Mouse (Mus musculus) neural tube, embryonic 13.5 days (tissue): ENCODE results near the gene C2. TPM values are rescaled to one million over a fixed set of nuclear protein-coding genes. Genes with fewer than 3 reads are reported as not detected.

ENCODE experiments used
- ATAC-seq: fragments of 200-750 bp; cut with Nextera tagmentation; 2 replicates; pipeline ENCODE4 v1.8.0; 2017; ENCODE audit warnings: low read depth, mild to moderate bottlenecking, moderate TSS enrichment, moderate library complexity
- H3K27ac ChIP-seq: fragments of 300-500 bp; sonication (generic); replicated peaks from 2 replicates; pipeline ENCODE4 v1.5.1; 2015; ENCODE audit warnings: moderate library complexity, mild to moderate bottlenecking, inconsistent platforms
- H3K27me3 ChIP-seq: fragments of 300-500 bp; sonication (generic); 2 replicates; pipeline ENCODE4 v1.6.1; 2015; ENCODE audit warnings: mild to moderate bottlenecking, inconsistent platforms
- H3K36me3 ChIP-seq: fragments of 300-500 bp; sonication (generic); 2 replicates; pipeline ENCODE4 v1.6.1; 2015; ENCODE audit warnings: mild to moderate bottlenecking, inconsistent platforms
- H3K4me1 ChIP-seq: fragments of 300-500 bp; sonication (generic); replicated peaks from 2 replicates; pipeline ENCODE4 v1.6.1; 2015; ENCODE audit warnings: inconsistent platforms
- H3K4me2 ChIP-seq: fragments of 300-500 bp; sonication (generic); 2 replicates; pipeline ENCODE4 v1.6.1; 2015; ENCODE audit warnings: inconsistent platforms, mild to moderate bottlenecking, moderate library complexity
- H3K4me3 ChIP-seq: fragments of 300-500 bp; sonication (generic); 2 replicates; pipeline ENCODE4 v1.5.1; 2015; ENCODE audit warnings: mild to moderate bottlenecking, inconsistent platforms
- H3K9ac ChIP-seq: fragments of 300-500 bp; sonication (generic); 2 replicates; pipeline ENCODE4 v1.6.1; 2015; ENCODE audit warnings: moderate library complexity, mild to moderate bottlenecking, inconsistent platforms
- H3K9me3 ChIP-seq: fragments of 300-500 bp; sonication (generic); 2 replicates; pipeline ENCODE4 v1.6.1; 2016; ENCODE audit warnings: inconsistent platforms
- WGBS: fragments of 180-500 bp; shearing (Covaris S2); methylation state at CpG from one replicate; pipeline ENCODE4 v1.1.7; 2015; 5-methylcytosine and 5-hydroxymethylcytosine counted together
- polyA plus RNA-seq: library from polyadenylated mRNA; unstranded; fragments of >200 nt; fragmentation: Nextera tagmentation; extraction: Ambion mirVana; gene quantifications from 2 replicates; pipeline ENCODE4 v1.2.1, GENCODE M21; 2015

C2 gene
- polyA plus RNA-seq, 1 experiment from 2014 or later = 0.99 TPM

DNA sequence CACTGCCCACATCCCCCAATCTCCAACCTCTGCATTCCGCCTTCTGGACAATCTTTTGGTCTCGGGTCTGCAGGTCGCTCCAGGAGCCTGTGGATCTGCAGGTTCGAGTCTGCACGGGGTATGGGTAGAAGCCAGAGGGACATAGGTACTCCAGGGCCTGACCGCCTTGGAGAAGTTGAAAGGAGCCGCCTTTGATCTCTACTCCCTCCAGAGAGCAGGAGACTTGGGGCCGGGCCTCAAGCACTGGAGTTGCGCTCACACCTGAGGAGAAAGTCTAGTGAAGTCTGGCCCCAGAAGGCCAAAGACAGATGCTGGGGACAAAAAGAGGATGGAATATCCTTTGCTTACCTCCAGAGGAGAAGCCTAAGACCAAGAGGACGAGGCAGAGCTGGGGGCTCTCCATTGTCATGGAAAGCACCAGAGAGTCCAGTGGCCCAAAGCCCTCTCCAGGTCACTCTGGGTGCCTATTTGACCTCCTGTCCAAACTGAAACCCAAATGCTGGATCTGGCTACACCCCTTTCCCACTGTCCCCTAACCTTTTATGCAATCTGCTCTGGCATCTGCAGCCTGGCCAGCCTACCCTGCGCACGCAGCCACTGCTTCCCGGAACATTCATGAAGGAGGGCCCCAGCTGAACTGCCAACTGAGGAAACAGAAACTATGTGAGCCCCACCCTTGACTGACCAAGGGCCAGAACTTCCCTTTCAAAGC, 36.2 kb downstream of the C2 start:
- H3K4me3 ChIP-seq = no peak overlapping the region
- H3K4me2 ChIP-seq = no peak overlapping the region
- H3K27ac ChIP-seq = no peak overlapping the region
- no peaks in the 10 kb centered on the region for H3K27me3 ChIP-seq
- peaks cover 14% of the 10 kb centered on the region for H3K36me3 ChIP-seq
- H3K9ac ChIP-seq = no peak overlapping the region
- WGBS = 70% methylated on average over 13 of the region's 13 CpGs
- ATAC-seq = no peak
- no peaks in the 10 kb centered on the region for H3K4me1 ChIP-seq
- no peaks in the 10 kb centered on the region for H3K9me3 ChIP-seq

DNA sequence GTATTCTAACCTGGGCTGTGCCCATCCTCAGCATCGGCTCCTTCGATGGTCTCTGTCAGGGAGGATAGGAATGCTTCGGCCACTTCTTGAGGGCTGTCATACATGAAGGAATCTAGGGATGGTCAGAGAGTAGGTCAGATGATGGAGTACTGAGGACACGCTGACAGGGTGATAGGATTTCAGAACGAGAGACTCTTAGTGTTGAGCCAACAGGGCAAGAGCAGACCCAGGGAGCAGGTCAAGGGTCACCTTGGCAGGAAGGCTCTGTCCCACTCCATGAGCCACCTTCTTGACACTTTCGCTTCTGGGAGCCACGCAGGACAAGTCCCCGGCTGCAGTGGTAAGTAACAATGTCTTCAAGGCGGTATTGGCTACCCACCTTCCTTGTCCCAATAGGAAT, 37.6 kb downstream of the C2 start:
- no peaks in the 10 kb centered on the region for H3K4me1 ChIP-seq
- ATAC-seq = no peak
- H3K36me3 ChIP-seq = peaks cover 25% of the 10 kb centered on the region
- H3K27ac ChIP-seq = no peak overlapping the region
- no peak overlapping the region for H3K9ac ChIP-seq
- 91% methylated on average over 9 of the region's 9 CpGs for WGBS
- no peaks in the 10 kb centered on the region for H3K9me3 ChIP-seq
- H3K4me2 ChIP-seq = no peak overlapping the region
- H3K27me3 ChIP-seq = no peaks in the 10 kb centered on the region
- H3K4me3 ChIP-seq = no peak overlapping the region

DNA sequence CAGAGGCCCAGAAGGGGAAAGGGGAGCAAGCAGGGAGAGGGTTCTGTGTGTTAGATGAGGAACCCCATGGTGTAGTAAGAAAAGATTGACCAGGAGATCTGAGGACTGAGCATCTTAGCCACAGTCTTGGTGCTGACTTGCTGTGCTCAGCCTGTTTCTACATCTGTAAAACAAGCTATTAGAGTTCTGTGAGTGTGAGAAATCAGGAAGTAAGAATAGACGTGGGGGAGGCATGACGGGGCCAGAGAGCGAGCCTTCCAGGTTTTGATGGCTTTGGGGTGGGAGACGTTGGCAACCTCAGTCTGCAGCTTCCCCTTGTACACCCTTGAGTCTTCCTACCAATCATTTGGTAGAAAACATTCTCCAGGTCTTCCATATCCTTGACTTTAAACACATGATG, 39.4 kb downstream of the C2 start:
- WGBS = 88% methylated on average over 4 of the region's 4 CpGs
- H3K4me2 ChIP-seq = no peak overlapping the region
- H3K9ac ChIP-seq = no peak overlapping the region
- H3K9me3 ChIP-seq = no peaks in the 10 kb centered on the region
- no peaks in the 10 kb centered on the region for H3K4me1 ChIP-seq
- H3K27ac ChIP-seq = no peak overlapping the region
- no peak for ATAC-seq
- H3K36me3 ChIP-seq = peaks cover 44% of the 10 kb centered on the region
- H3K4me3 ChIP-seq = no peak overlapping the region
- no peaks in the 10 kb centered on the region for H3K27me3 ChIP-seq

DNA sequence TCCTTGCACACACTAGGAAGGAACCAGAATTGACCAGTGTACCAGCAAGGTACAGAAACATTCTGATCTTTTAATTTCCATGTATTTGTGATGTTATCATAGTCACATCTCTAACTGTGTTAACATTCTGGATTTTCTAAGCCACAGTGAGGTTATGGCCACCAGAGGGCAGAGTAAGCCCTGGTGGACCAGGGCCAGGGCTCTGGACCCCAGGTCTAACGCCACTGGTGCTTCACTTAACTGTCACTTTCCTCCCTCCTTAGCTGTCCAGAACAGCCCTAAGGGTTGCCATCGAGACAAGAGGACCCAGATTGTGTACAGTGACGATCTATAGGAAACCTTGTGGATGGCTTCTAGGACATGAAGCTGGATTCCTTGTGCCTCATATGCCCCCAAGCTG, 42.2 kb downstream of the C2 start:
- ATAC-seq = no peak
- peaks cover 63% of the 10 kb centered on the region for H3K36me3 ChIP-seq

DNA sequence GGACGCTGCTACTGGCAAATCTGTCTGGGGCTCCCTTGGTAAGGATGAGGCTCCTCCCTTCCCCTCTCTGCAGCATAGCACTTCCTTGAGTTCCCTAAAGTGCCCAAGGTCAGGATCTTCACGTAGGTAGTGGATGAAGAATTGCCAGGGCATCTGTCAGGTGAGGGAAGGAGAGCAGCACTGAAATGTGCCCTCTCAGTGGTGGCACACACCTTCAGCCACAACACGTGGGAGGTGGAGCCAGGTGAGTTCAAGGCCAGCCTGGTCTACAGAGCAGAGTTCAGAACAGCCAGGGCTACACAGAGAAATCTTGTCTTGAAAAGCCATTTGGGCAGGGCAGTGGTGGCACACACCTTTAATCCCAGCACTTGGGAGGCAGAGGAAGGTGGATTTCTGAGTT, 43.3 kb downstream of the C2 start:
- ATAC-seq = no peak
- Histone ChIP-seq H3K27ac (no peak overlapping the region), H3K4me2 (no peak overlapping the region), H3K9me3 (no peaks in the 10 kb centered on the region), H3K36me3 (peaks cover 63% of the 10 kb centered on the region), H3K4me3 (no peak overlapping the region), H3K27me3 (no peaks in the 10 kb centered on the region), H3K4me1 (peaks cover 14% of the 10 kb centered on the region), H3K9ac (no peak overlapping the region)
- WGBS = 83% methylated on average over 3 of the region's 3 CpGs

More for the DNA sequence above, 42.2 kb downstream of the C2 start:
- no peak overlapping the region for H3K4me2 ChIP-seq
- H3K4me3 ChIP-seq = no peak overlapping the region
- H3K9me3 ChIP-seq = no peaks in the 10 kb centered on the region
- no peak overlapping the region for H3K9ac ChIP-seq
- WGBS = 56% methylated on average over 3 of the region's 3 CpGs
- H3K27me3 ChIP-seq = no peaks in the 10 kb centered on the region
- H3K27ac ChIP-seq = no peak overlapping the region
- peaks cover 11% of the 10 kb centered on the region for H3K4me1 ChIP-seq

DNA sequence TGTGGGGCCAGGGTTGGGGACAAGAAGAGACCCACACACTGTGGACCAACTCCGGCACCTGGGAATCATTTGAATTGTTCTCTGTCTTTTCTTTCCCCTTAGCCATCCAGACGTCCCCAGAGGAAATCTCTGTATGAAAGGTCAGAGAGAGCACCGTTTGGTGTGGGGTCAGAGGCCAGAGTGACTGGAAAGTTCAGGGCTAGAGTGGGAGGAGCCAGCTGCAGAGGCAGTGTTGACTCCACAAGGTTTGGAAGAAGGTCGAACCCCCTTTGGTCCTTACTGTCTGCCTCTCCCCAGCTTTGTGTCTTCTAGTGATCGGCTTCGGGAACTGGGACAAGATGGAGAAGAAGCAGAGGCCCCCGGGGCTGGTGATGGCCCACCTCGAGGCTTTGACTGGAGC, 44.6 kb downstream of the C2 start:
- Histone ChIP-seq H3K4me3 (no peak overlapping the region), H3K4me1 (peaks cover 26% of the 10 kb centered on the region), H3K27me3 (no peaks in the 10 kb centered on the region), H3K4me2 (no peak overlapping the region), H3K9me3 (no peaks in the 10 kb centered on the region), H3K27ac (no peak overlapping the region), H3K36me3 (peaks cover 63% of the 10 kb centered on the region), H3K9ac (no peak overlapping the region)
- WGBS = 69% methylated on average over 8 of the region's 8 CpGs
- no peak for ATAC-seq

DNA sequence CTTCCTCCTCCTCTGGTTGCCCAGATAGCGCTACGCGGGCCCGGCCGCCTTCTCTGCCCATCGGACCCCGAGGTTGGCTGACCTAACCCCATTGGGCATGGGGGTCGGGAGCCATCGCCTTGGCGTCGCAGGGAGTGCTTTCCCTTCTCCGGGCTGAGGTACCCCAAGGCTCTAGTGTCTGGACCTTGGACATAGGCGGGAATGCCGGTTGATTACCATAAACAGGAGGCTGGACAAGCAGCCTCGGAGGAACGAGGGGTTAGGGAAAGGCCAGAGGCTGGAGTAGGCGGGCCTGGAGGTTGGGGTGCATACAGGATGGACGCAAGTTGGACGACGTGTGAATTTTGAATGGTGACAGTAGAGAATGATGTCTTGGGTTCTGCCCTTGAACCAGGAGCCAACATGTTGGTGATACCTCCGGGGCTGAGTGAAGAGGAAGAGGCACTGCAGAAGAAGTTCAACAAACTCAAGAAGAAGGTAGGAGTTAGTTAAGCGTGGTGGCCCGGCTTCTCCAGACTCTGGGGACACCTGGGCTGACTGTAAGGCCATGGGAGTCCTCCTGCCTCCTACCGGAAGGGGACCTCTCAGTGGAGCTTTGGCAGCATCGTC, 47.4 kb downstream of the C2 start:
- no peaks in the 10 kb centered on the region for H3K9me3 ChIP-seq
- peak overlapping the region; percentile 97 for H3K4me2 ChIP-seq
- peak overlapping the region; percentile 89 for H3K4me3 ChIP-seq
- WGBS = 2% methylated on average over 25 of the region's 25 CpGs
- H3K4me1 ChIP-seq = peaks cover 26% of the 10 kb centered on the region
- no peaks in the 10 kb centered on the region for H3K27me3 ChIP-seq
- H3K27ac ChIP-seq = peak overlapping the region; percentile 39; the same call in 1 of the 2 replicates
- peak; percentile 62 for ATAC-seq
- H3K36me3 ChIP-seq = peaks cover 64% of the 10 kb centered on the region
- peak overlapping the region; percentile 93 for H3K9ac ChIP-seq

DNA sequence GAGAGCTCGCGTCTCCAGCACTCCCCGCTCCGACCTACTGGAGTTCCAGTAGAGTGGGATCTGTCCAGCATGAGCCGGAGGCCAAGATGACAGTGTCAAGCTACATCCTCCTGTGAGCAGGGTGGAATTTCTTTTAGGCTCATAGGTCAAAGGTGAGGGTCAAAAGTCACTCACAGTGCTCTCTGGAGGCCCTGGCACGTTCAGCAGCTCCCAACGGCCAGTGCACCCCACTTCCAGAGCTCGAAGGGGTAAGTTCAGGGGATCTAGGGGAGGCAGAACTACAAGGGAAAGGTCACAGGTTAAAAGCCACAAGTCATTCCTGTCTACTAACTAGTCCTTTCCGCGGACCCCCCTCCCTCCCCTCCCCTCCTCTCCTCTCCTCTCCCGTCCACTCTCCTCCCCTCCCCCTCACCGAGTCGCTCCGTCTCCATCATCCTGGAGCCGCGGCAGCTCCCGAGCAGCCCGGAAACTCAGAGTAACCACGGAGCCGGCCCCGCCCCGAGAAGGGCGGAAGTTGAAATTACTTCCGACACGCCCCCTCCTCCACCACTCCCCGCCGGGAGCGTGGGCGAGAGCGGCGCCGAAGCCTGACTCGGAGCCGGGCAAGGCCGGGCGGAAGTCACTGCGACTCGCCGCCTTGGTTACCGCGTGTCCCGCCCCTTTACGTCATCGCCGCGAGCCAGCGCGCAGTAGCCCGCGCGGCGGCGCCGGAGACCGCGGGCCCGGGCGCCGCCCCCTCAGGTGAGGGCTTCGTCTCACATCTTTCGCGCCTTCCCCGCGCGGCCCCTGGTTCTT, 48.1 kb downstream of the C2 start, which contains the start of the genes Skiv2l and Nelfe:
Skiv2l (minus strand) TSS at position 489 of the 795 bp plus-strand sequence.
Nelfe (plus strand) TSS at position 670 of the 795 bp plus-strand sequence.
- peak within 1 kb of the TSS; percentile 93 for H3K9ac ChIP-seq
- no peaks in the 10 kb centered on the region for H3K9me3 ChIP-seq
- ATAC-seq = peak; percentile 98
- WGBS = under 1% methylated on average over 65 of the region's 65 CpGs
- H3K4me1 ChIP-seq = peaks cover 26% of the 10 kb centered on the region
- no peaks in the 10 kb centered on the region for H3K27me3 ChIP-seq
- peak within 1 kb of the TSS; percentile 89 for H3K4me3 ChIP-seq
- H3K4me2 ChIP-seq = peak within 1 kb of the TSS; percentile 97
- peak within 1 kb of the TSS; percentile 39; the same call in 1 of the 2 replicates for H3K27ac ChIP-seq
- peaks cover 64% of the 10 kb centered on the region for H3K36me3 ChIP-seq

DNA sequence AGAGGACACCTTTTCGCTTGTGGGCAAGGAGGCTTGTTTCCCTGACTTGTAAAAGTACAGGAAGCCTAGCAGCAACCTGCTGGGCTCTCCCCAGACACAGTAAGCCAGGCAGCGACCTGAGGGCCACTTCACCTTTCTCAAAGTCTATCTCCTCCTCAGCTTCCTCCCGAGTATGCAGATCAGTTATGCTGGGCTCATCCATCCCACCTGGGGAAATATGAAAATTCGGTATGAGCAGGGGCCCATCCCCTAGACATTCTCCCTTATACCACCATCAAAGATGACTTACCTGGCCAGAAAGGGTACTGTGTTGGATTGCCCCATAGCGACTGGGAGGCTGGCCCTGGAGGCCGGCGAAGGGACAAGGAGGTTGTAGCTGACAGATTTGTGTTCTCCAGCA, 50.5 kb downstream of the C2 start:
- Histone ChIP-seq H3K27ac (no peak overlapping the region), H3K27me3 (no peaks in the 10 kb centered on the region), H3K36me3 (peaks cover 64% of the 10 kb centered on the region), H3K4me1 (peaks cover 26% of the 10 kb centered on the region), H3K4me3 (no peak overlapping the region), H3K9me3 (no peaks in the 10 kb centered on the region), H3K9ac (no peak overlapping the region), H3K4me2 (no peak overlapping the region)
- no peak for ATAC-seq
- 92% methylated on average over 7 of the region's 7 CpGs for WGBS

DNA sequence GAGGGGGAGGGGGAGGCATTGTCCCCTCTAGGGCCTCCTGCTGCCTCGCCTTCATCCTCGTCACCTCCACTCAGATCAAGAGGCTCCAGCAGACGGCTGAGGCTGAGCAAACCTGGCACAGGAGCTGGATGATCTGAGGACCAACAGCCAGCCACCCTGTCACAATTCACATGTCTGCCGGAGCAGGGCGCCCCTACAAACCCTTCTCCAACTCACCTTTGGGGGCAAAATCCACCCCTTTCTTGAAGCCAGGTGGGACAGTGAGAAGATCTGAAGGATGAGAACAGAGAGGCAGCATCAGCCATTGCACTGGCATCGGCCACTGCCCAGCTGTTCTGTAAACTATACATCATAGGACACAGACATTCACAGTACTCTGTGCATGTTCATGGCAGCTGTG, 50.9 kb downstream of the C2 start:
- H3K27ac ChIP-seq = no peak overlapping the region
- H3K4me2 ChIP-seq = no peak overlapping the region
- no peak for ATAC-seq
- H3K4me3 ChIP-seq = no peak overlapping the region
- no peaks in the 10 kb centered on the region for H3K9me3 ChIP-seq
- H3K27me3 ChIP-seq = no peaks in the 10 kb centered on the region
- WGBS = 93% methylated on average over 6 of the region's 6 CpGs
- H3K4me1 ChIP-seq = peaks cover 26% of the 10 kb centered on the region
- H3K36me3 ChIP-seq = peaks cover 64% of the 10 kb centered on the region
- H3K9ac ChIP-seq = no peak overlapping the region

DNA sequence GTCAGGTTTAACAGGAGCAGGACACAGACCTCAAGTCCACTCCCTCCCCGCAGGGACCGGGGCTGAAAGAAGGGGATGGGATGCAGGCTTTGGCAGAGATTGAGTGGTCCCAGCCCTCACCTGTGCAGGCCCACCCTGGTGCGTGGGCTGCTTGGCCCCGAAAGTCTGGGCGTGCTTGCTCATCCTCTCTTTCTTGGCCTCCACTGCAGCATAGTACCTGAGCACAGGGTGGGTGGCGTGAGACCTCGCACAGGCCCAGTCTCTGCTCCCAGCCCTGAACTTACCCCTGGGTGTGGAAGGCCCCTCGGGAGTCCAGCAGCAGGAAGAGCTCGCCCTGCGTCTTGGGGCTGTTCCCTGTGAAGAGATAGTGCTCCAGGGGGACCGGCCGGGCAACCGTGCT, 53.2 kb downstream of the C2 start:
- H3K36me3 ChIP-seq = peaks cover 82% of the 10 kb centered on the region
- no peak for ATAC-seq
- H3K4me3 ChIP-seq = no peak overlapping the region
- peaks cover 12% of the 10 kb centered on the region for H3K4me1 ChIP-seq
- H3K9ac ChIP-seq = no peak overlapping the region
- no peak overlapping the region for H3K27ac ChIP-seq
- WGBS = 94% methylated on average over 13 of the region's 13 CpGs
- no peaks in the 10 kb centered on the region for H3K9me3 ChIP-seq
- no peaks in the 10 kb centered on the region for H3K27me3 ChIP-seq
- no peak overlapping the region for H3K4me2 ChIP-seq

DNA sequence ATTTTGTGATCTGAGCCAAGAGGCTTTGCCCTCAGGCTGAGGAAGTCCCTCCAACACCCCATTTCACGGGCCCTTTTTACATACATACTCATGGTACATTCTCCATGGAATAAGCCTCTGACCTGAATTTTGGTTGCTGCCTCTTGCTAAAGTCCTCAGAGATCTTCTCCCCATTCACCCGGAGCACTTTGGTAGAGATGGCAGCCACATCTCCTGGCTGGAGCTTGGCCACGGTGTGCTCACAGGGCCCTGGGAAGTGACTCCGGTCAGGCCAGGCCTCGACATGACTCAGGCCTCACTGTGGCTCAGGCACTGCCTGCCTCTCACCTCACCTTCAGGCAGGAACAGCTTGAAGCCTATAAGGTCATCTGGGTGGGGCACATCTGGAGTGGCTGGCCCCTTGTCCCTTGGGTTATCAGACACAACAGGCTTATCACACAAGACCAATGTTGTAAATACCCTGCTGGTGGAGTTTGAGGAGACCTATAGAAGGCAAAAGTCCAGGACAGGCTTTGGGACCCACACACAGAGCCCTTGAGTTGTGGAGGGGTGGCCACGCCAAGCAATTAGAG, 57.2 kb downstream of the C2 start:
- no peak for ATAC-seq
- Histone ChIP-seq H3K27me3 (no peaks in the 10 kb centered on the region), H3K27ac (no peak overlapping the region), H3K4me3 (no peak overlapping the region), H3K4me1 (peaks cover 23% of the 10 kb centered on the region), H3K36me3 (peaks cover 78% of the 10 kb centered on the region), H3K4me2 (no peak overlapping the region), H3K9ac (no peak overlapping the region), H3K9me3 (no peaks in the 10 kb centered on the region)
- WGBS = 86% methylated on average over 6 of the region's 6 CpGs
